Mouse (Mus musculus): ENCODE measurements around the gene Nlrc3. TPM values are rescaled to one million over a fixed set of nuclear protein-coding genes. Genes with fewer than 3 reads are reported as not detected.

Gene Nlrc3
- polyA plus RNA-seq, 1 experiment from 2014 or later: 0.83 TPM

Small RNA genes within 50 kb of the gene (microRNA-seq; reads per million reads assigned to microRNA genes)
- gene Gm23493: not detected

Other genes with a start within 250 kb of the Nlrc3 start
- 51.7 and 60.2 TPM in 2 replicates for gene Zfp263, start 232.5 kb downstream of the Nlrc3 start, polyA plus RNA-seq (2016; fragmentation: Nextera tagmentation; extraction: Ambion mirVana)
- not detected in 2 replicates for gene Olfr15, start 145.8 kb downstream of the Nlrc3 start, polyA plus RNA-seq (2016; fragmentation: Nextera tagmentation; extraction: Ambion mirVana)
- gene Zfp174, start 129.4 kb downstream of the Nlrc3 start, polyA plus RNA-seq (2016; fragmentation: Nextera tagmentation; extraction: Ambion mirVana): 1.9 TPM in 2 replicates
- gene Naa60, start 104.3 kb downstream of the Nlrc3 start, polyA plus RNA-seq (2016; fragmentation: Nextera tagmentation; extraction: Ambion mirVana): 51.5 and 55.5 TPM in 2 replicates
- gene Zfp597, start 92.1 kb downstream of the Nlrc3 start, polyA plus RNA-seq (2016; fragmentation: Nextera tagmentation; extraction: Ambion mirVana): 5.6 and 7.5 TPM in 2 replicates
- gene Gm20695, start 92.0 kb downstream of the Nlrc3 start, polyA plus RNA-seq (2016; fragmentation: Nextera tagmentation; extraction: Ambion mirVana): 0.93 and 2.4 TPM in 2 replicates
- gene 1700037C18Rik, start 67.9 kb downstream of the Nlrc3 start, polyA plus RNA-seq (2016; fragmentation: Nextera tagmentation; extraction: Ambion mirVana): 8.7 and 9.3 TPM in 2 replicates
- gene Cluap1, start 67.8 kb downstream of the Nlrc3 start, polyA plus RNA-seq (2016; fragmentation: Nextera tagmentation; extraction: Ambion mirVana): 25.7 and 30.6 TPM in 2 replicates
- 23.1 and 27.9 TPM in 2 replicates for gene Slx4, start 27.1 kb upstream of the Nlrc3 start, polyA plus RNA-seq (2016; fragmentation: Nextera tagmentation; extraction: Ambion mirVana)
- gene Dnase1, start 60.3 kb upstream of the Nlrc3 start, polyA plus RNA-seq (2016; fragmentation: Nextera tagmentation; extraction: Ambion mirVana): 6.5 and 8.2 TPM in 2 replicates
- 85.6 and 86.5 TPM in 2 replicates for gene Trap1, start 101.2 kb upstream of the Nlrc3 start, polyA plus RNA-seq (2016; fragmentation: Nextera tagmentation; extraction: Ambion mirVana)
- 42.9 and 44.1 TPM in 2 replicates for gene Crebbp, start 237.4 kb upstream of the Nlrc3 start, polyA plus RNA-seq (2016; fragmentation: Nextera tagmentation; extraction: Ambion mirVana)